Mouse (Mus musculus) intestine, embryonic 15.5 days (tissue): ENCODE measurements around the gene Rita1. TPM values are rescaled to one million over a fixed set of nuclear protein-coding genes. Genes with fewer than 3 reads are reported as not detected.

Experiments
- ATAC-seq: fragments of 200-750 bp; cut with Nextera tagmentation; 2 replicates; pipeline ENCODE4 v1.8.0; 2017; ENCODE audit warnings: moderate TSS enrichment, moderate library complexity
- H3K27ac ChIP-seq: fragments of 300-500 bp; sonication (generic); 2 replicates; pipeline ENCODE4 v1.5.1; 2015; ENCODE audit warnings: mild to moderate bottlenecking, inconsistent platforms
- H3K27me3 ChIP-seq: fragments of 300-500 bp; sonication (generic); replicated peaks from 2 replicates; pipeline ENCODE4 v1.6.1; 2015; ENCODE audit warnings: inconsistent platforms
- H3K36me3 ChIP-seq: fragments of 300-500 bp; sonication (generic); 2 replicates; pipeline ENCODE4 v1.6.1; 2015; ENCODE audit warnings: inconsistent platforms
- H3K4me1 ChIP-seq: fragments of 300-500 bp; sonication (generic); replicated peaks from 2 replicates; pipeline ENCODE4 v1.6.1; 2015; ENCODE audit warnings: inconsistent platforms
- H3K4me2 ChIP-seq: fragments of 300-500 bp; sonication (generic); replicated peaks from 2 replicates; pipeline ENCODE4 v1.6.1; 2015; ENCODE audit warnings: mild to moderate bottlenecking, inconsistent platforms
- H3K4me3 ChIP-seq: fragments of 300-500 bp; sonication (generic); replicated peaks from 2 replicates; pipeline ENCODE4 v1.5.1; 2015; ENCODE audit warnings: inconsistent platforms
- H3K9ac ChIP-seq: fragments of 300-500 bp; sonication (generic); 2 replicates; pipeline ENCODE4 v1.6.1; 2015; ENCODE audit warnings: inconsistent platforms
- H3K9me3 ChIP-seq: fragments of 300-500 bp; sonication (generic); 2 replicates; pipeline ENCODE4 v1.6.1; 2016; ENCODE audit warnings: inconsistent platforms
- WGBS: fragments of 180-500 bp; shearing (Covaris S2); methylation state at CpG from one replicate; pipeline ENCODE4 v1.1.7; 2015; 5-methylcytosine and 5-hydroxymethylcytosine counted together
- polyA plus RNA-seq: library from polyadenylated mRNA; unstranded; fragments of >200 nt; fragmentation: Nextera tagmentation; extraction: Ambion mirVana; gene quantifications from 2 replicates; pipeline ENCODE4 v1.2.1, GENCODE M21; 2015

Rita1 gene
- polyA plus RNA-seq, 1 experiment from 2014 or later, result 11.4 TPM

DNA sequence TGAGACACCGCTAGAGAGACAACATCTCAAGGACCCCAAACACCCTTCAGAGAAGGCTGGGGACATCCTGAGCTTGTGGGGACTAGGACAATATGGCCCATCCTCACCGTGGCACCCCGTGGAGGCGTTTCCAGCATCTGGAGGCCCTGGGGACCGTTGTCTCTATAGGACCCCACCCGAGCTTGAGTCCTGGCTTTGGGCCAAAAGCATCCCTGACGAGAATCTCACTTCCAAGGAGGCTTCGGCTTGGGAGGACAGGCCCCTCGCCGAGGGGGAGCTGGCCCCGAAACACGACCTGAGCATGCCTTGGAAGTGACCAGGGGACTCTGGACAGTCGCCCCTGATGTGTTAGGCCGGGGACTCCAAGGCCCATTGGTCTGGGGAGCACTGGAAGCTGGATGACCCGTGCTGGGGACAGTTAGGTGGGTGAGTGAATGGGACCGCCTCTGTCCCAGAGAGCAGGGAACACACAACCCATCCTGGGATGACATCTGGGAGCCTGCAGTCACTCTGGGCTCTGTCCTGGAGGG lies 3.1 kb downstream of the Rita1 start:
- Histone ChIP-seq H3K4me1 (peaks cover 18% of the 10 kb centered on the region), H3K27me3 (no peaks in the 10 kb centered on the region), H3K27ac (no peak overlapping the region), H3K4me2 (no peak overlapping the region), H3K9me3 (no peaks in the 10 kb centered on the region), H3K4me3 (no peak overlapping the region), H3K36me3 (no peaks in the 10 kb centered on the region), H3K9ac (no peak overlapping the region)
- WGBS, result 84% methylated on average over 16 of the region's 16 CpGs
- ATAC-seq, result no peak

DNA sequence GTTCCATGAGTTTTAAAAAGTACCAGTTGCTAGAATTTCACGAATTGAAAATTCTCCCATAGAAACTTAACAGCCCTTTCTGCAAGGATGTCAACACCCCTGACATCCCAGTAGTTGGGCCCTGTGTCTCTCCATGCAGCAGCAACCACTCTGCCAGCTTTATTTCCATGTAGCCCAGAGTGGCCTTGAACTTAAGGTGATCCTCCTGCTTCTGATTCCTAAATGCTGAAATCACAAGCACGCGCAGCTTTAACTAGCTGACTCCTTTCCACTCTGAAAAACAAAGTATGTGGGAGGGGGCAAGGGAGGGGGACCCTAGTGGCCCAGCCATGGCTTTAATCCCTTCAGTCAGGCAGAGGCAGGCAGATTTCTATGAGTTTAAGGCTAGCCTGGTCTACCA lies 5.1 kb downstream of the Rita1 start:
- Histone ChIP-seq H3K27me3 (no peaks in the 10 kb centered on the region), H3K4me1 (peaks cover 14% of the 10 kb centered on the region), H3K36me3 (no peaks in the 10 kb centered on the region), H3K4me3 (no peak overlapping the region), H3K9me3 (no peaks in the 10 kb centered on the region), H3K9ac (no peak overlapping the region), H3K27ac (no peak overlapping the region), H3K4me2 (no peak overlapping the region)
- ATAC-seq, result no peak
- WGBS, result 78% methylated on average over 3 of the region's 3 CpGs

DNA sequence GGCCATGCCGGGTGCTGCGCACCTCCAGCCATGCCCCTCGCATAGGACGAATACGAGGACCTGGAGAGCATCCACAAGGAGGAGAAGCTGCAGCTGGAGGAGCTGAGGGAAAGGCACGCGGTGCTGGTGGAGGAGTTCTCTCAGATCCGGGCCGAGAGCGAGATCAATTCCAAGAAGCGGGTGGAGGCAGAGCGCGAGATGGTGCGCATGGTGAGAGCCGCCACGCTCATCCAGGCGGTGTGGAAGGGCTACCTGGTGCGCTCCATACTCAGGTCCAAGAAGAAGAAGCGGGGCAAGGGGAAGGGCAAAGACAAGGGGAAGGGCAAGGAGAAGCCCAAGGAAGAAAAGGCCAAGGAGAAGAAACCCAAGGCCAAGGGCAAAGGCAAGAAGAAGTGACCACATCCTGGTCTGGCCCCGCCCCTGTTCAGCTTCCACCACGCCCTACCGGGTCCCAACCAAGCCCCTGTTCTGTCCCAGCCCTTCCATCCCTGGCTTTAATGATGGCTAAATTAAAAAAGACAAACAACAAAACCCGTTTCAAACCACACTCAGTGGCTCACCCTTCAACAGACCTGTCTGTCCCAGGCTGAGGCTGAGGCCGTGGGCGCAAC lies 5.7 kb downstream of the Rita1 start:
- Histone ChIP-seq H3K27me3 (no peaks in the 10 kb centered on the region), H3K9ac (no peak overlapping the region), H3K4me3 (no peak overlapping the region), H3K36me3 (no peaks in the 10 kb centered on the region), H3K9me3 (no peaks in the 10 kb centered on the region), H3K4me2 (no peak overlapping the region), H3K27ac (no peak overlapping the region), H3K4me1 (peaks cover 13% of the 10 kb centered on the region)
- ATAC-seq, result no peak
- 67% methylated on average over 25 of the region's 25 CpGs for WGBS

DNA sequence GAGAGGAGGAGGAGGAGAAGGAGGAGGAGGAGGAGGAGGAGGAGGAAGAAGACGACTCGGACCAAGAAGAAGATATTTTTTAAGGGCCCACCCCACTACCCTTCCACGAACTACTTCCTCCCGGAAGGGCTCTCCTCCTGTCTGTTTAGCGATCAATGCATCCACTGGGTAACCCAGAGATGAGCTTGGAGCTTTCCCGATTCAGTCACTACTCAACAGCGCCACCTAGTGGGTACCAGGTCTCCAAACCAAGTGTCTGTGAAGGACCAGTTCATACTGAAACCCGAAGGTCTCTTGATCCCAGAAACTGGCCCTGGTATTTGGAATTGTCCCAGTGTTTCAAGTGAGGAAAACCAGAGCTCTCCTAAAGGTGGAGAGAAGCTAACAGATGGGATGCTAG lies 6.7 kb downstream of the Rita1 start:
- no peak overlapping the region for H3K27ac ChIP-seq
- no peak overlapping the region for H3K9ac ChIP-seq
- H3K27me3 ChIP-seq, result no peaks in the 10 kb centered on the region
- peak; percentile 74 for ATAC-seq
- H3K4me1 ChIP-seq, result 0 out of 2 replicates have a peak, but pooled peaks cover 8% of the 10 kb centered on the region
- H3K36me3 ChIP-seq, result no peaks in the 10 kb centered on the region
- peak overlapping the region; percentile 63 for H3K4me2 ChIP-seq
- WGBS, result 0% methylated on average over 8 of the region's 8 CpGs
- H3K9me3 ChIP-seq, result no peaks in the 10 kb centered on the region
- H3K4me3 ChIP-seq, result peak overlapping the region; percentile 21

DNA sequence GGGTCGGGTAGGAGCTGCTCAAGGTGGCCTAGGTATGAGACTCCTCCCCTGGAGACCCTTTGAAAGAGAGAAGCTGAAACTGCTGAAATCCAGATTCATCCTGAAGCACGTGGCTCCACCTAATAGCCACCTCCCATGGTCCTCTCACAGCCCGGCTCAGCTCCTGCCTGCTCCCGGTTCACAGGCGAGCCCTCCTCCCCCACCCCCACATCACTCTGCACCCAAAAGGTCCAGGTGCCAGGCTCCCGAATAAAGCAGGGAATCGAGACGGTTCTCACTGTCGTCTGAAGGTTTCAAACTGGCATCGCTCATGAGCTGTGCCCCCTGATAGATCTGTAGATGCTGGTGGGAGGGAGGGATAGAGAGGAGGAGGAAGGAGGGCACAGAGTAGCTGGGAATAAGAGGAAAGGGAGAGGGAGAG lies 7.1 kb downstream of the Rita1 start:
- peak overlapping the region; percentile 20; the same call in 1 of the 2 replicates for H3K9ac ChIP-seq
- H3K27me3 ChIP-seq, result no peaks in the 10 kb centered on the region
- 0 out of 2 replicates have a peak, but pooled peaks cover 8% of the 10 kb centered on the region for H3K4me1 ChIP-seq
- H3K4me2 ChIP-seq, result peak overlapping the region; percentile 63
- H3K27ac ChIP-seq, result 0 out of 2 replicates have a peak overlapping the region, but pooled peaks have one; percentile 32
- H3K9me3 ChIP-seq, result no peaks in the 10 kb centered on the region
- H3K4me3 ChIP-seq, result peak overlapping the region; percentile 21
- ATAC-seq, result peak; percentile 54
- no peaks in the 10 kb centered on the region for H3K36me3 ChIP-seq
- WGBS, result 3% methylated on average over 10 of the region's 10 CpGs

DNA sequence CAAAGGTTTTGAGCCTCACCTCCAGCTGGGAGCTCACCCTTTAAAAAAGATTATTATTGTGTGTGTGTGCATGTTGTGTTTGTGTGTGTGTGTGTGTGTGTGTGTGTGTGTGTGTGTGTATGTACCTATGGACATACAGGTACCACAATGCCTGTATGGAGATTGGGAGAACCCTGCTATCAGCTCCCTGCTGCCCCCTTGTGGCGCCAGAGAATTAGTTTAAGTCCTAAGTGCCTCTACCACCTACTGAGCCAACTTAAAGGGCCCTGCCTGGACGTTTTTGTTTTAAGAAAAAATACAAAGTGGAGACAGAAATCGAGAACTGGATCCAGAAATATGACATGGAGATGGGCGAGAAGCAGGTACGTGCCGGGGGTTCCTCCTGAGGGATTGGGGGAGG lies 7.5 kb downstream of the Rita1 start:
- peak; percentile 66 for ATAC-seq
- Histone ChIP-seq H3K4me2 (peak overlapping the region; percentile 63), H3K27ac (0 out of 2 replicates have a peak overlapping the region, but pooled peaks have one; percentile 32), H3K9me3 (no peaks in the 10 kb centered on the region), H3K36me3 (no peaks in the 10 kb centered on the region), H3K4me1 (0 out of 2 replicates have a peak, but pooled peaks cover 8% of the 10 kb centered on the region), H3K4me3 (peak overlapping the region; percentile 21; the same call in 1 of the 2 replicates), H3K9ac (peak overlapping the region; percentile 20; the same call in 1 of the 2 replicates), H3K27me3 (no peaks in the 10 kb centered on the region)
- WGBS, result 3% methylated on average over 6 of the region's 6 CpGs

DNA sequence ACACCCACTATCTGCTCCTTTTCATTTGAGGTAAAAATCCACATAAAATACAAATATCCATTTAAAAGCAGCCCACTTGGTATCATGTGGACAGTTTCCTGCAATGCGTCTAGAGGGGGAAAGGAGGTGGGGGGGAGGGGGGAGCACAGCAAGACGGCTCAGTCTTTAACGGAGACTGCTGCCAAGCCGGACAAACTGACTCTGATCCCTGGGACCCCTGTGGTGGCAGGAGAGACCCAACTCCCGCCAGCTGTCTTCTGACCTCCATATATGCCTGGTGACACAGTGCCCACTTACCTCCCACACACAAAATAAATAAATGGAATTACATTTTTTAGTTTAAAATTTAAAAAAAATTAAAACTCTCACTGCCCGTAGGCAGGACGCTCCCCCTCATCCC lies 8.9 kb downstream of the Rita1 start:
- Histone ChIP-seq H3K9ac (no peak overlapping the region), H3K27ac (no peak overlapping the region), H3K36me3 (no peaks in the 10 kb centered on the region), H3K27me3 (no peaks in the 10 kb centered on the region), H3K4me3 (no peak overlapping the region), H3K4me2 (no peak overlapping the region), H3K4me1 (0 out of 2 replicates have a peak, but pooled peaks cover 8% of the 10 kb centered on the region), H3K9me3 (no peaks in the 10 kb centered on the region)
- ATAC-seq, result no peak
- 70% methylated on average over 7 of the region's 7 CpGs for WGBS

DNA sequence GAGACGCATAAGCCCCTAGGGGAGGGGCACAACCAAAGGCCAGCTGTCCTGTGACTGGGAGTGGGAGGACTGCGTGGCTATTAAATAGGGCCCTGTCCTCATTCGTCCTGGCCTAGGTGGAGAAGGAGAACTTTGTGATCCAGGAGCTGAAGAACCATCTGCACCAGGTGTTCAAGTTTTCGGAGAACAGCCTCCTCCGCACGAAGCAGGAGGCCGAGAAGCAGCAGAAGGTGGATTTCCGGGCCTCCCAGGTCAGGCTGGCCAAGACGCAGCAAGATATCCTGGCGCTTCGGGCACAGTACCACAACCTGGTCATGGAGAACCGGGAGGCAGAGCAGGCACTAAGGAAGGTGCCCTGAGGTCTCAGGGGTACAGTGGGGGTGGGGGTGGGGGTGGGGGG lies 10.2 kb downstream of the Rita1 start:
- Histone ChIP-seq H3K4me1 (0 out of 2 replicates have a peak, but pooled peaks cover 8% of the 10 kb centered on the region), H3K4me3 (no peak overlapping the region), H3K36me3 (no peaks in the 10 kb centered on the region), H3K27me3 (no peaks in the 10 kb centered on the region), H3K27ac (no peak overlapping the region), H3K9ac (no peak overlapping the region), H3K9me3 (no peaks in the 10 kb centered on the region), H3K4me2 (no peak overlapping the region)
- 94% methylated on average over 12 of the region's 12 CpGs for WGBS
- ATAC-seq, result no peak

DNA sequence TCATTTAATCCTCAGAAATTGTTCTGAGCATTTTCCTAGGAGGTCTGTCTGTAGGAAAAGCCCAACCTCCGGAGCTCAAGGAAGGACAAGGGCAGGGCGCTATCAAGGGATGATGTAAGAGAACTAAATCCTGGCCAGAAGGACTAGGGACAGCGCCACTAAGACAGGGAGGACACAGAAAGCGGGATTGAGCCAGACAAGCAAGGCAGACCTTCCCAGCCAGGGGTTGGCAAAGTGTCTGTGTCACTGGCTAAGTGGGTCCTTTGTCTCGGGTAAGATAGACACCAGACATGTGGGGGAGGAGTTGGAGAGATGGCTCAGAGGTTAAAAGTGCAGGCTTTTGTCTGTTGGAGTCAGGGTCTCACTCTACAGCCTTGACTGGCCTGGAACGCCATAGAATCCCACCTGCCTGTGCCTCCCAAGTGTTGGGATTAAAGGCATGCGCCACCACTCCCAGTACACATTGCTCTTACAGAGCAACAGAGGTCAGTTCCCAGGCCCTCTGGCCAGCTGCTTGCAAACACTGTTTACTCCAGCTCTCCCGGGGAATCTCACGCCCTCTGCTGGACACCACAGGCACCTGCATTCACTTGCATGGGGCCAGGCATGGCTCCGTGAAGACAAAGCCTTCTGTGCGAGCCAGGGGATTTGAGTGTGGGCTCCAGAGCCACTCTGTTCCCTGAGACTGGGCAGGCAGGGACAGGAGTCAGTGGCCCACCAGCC lies 11.3 kb downstream of the Rita1 start:
- ATAC-seq, result no peak
- Histone ChIP-seq H3K9ac (no peak overlapping the region), H3K4me1 (0 out of 2 replicates have a peak, but pooled peaks cover 8% of the 10 kb centered on the region), H3K9me3 (no peaks in the 10 kb centered on the region), H3K27me3 (no peaks in the 10 kb centered on the region), H3K36me3 (no peaks in the 10 kb centered on the region), H3K4me2 (no peak overlapping the region), H3K27ac (no peak overlapping the region), H3K4me3 (no peak overlapping the region)
- WGBS, result 52% methylated on average over 11 of the region's 11 CpGs

DNA sequence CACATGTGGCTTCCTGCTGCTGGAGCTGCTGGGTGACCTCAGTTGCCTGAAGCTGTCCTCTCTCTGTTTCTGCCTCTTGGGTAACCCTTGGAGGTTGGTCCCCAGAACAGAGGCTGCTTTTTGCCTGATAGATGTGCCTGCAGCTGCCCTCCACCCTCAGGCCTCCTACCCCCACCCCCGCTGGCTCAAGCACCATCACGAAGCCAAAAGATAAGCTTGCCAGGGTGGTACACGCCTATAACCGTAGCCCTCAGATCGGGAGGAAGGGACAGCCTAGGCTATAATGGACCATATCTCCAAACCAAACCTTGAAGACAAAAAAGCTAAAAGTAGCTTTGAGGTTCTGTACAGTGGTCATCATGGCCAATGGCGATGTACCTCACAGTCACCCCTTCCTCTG lies 12.8 kb downstream of the Rita1 start:
- 81% methylated on average over 6 of the region's 6 CpGs for WGBS
- H3K4me2 ChIP-seq, result no peak overlapping the region
- no peaks in the 10 kb centered on the region for H3K27me3 ChIP-seq
- no peak overlapping the region for H3K27ac ChIP-seq
- H3K9ac ChIP-seq, result no peak overlapping the region
- no peaks in the 10 kb centered on the region for H3K36me3 ChIP-seq
- no peak for ATAC-seq
- 0 out of 2 replicates have a peak, but pooled peaks cover 4% of the 10 kb centered on the region for H3K4me1 ChIP-seq
- H3K4me3 ChIP-seq, result no peak overlapping the region
- H3K9me3 ChIP-seq, result no peaks in the 10 kb centered on the region

DNA sequence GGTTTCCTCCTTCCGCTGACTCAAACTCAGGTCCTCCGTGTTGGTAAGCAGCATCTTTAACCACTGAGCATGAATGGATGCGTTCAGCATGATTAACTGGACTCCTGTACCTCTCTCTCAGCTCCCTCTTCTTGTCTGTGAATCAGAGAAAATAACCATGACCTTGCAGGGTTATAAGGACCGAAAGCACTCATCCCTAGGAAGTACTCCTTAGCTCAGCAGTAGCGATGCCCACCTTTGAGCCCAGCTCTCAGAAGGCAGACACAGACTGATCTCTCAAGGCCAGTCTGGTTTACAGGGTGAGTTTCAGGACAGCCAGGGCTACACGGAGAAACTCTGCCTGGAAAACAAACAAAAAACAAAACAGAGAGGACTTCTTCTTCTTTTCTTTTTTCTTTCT lies 17.9 kb downstream of the Rita1 start:
- no peaks in the 10 kb centered on the region for H3K36me3 ChIP-seq
- no peak for ATAC-seq
- H3K27ac ChIP-seq, result no peak overlapping the region
- no peak overlapping the region for H3K4me2 ChIP-seq
- no peaks in the 10 kb centered on the region for H3K9me3 ChIP-seq
- no peaks in the 10 kb centered on the region for H3K4me1 ChIP-seq
- no peaks in the 10 kb centered on the region for H3K27me3 ChIP-seq
- no peak overlapping the region for H3K9ac ChIP-seq
- 89% methylated on average over 6 of the region's 6 CpGs for WGBS
- no peak overlapping the region for H3K4me3 ChIP-seq

DNA sequence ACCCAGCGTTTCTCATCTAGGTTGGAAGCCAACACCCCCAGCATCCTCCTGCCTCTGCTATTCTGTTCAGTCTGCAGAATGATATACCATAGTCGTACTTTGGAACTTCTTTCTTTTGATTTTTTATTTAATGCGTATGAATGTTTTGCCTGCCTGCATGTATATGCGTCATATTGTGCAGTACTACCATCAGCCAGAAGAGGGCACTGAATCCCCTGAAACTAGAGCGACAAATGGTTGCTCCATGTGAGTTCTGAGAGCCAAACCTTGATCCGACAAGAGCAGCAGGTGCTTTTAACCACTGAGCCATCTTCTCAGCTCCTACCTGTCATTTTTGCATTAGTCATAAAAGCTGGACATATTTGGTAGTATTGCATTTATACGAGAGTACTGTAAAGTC lies 20.2 kb downstream of the Rita1 start:
- no peaks in the 10 kb centered on the region for H3K27me3 ChIP-seq
- peaks cover 13% of the 10 kb centered on the region for H3K4me1 ChIP-seq
- WGBS, result 69% methylated on average over 7 of the region's 7 CpGs
- H3K9me3 ChIP-seq, result no peaks in the 10 kb centered on the region
- H3K27ac ChIP-seq, result no peak overlapping the region
- ATAC-seq, result no peak
- H3K36me3 ChIP-seq, result no peaks in the 10 kb centered on the region
- no peak overlapping the region for H3K4me2 ChIP-seq
- no peak overlapping the region for H3K4me3 ChIP-seq
- H3K9ac ChIP-seq, result no peak overlapping the region
